Mouse (Mus musculus) CD4-positive, CD25-positive, alpha-beta regulatory T cell, adult 9 weeks (primary cell): ENCODE results near the gene Large1. TPM values are rescaled to one million over a fixed set of nuclear protein-coding genes. Genes with fewer than 3 reads are reported as not detected.

Experiments
- polyA plus RNA-seq: library from polyadenylated mRNA; unstranded; fragments of 100-300 nt; shearing (Covaris generic); gene quantifications from one replicate; pipeline ENCODE4 v1.2.1, GENCODE M21; 2017

The Large1 gene
- polyA plus RNA-seq: 0.22 TPM

DNA sequence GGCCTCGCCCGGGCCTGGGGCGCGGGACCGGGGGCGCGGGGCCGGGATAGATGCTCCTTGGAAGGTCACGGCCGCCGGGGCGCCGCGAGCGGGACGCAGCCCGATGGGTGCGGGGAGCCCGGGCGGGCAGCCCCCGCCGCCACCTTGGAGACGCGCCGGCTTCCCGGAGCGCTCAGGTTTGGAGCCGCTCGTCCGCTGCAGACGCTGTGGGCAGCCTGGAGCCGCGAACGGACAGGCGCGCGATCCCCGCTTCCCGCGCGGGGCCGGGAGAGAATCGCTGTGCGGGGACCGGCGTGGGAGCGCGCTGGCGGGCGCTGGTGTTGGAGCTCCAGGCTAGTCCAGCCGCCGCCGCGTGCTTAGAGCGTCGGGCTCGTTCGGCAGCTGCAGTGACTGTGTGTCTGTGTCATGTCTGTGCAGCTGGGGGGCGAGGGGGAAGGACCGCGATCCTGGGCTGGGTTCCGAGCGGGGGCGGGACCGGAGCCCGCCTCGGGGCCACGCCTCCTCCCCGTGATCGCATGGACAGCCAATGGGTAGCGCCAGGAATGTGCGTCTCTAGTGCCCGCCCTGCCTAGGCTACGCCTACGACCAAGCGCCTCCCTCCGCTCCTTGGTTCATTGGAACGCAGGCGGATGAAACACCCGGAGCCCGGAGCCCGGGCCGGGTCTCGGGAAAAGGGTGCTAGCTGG, at the start of gene Large1:
Gene Large1 (minus strand): TSS at position 433 of the 686 bp plus-strand sequence.

